Mouse (Mus musculus): ENCODE results near the gene Poln.
A peak's percentile ranks its signal among the peaks of the same experiment; 100 is the strongest.

The Poln gene

GRCm38 (mm10) chr5:34093021-34093420, 76.2 kb downstream of the Poln start:
- DNase-seq = no peak

- no peak for DNase-seq
These were observed 136.7 kb downstream of the Poln start for GRCm38 (mm10) chr5:34032520-34032919.

GRCm38 (mm10) chr5:34031022-34031421, 138.2 kb downstream of the Poln start:
- no peak for DNase-seq

GRCm38 (mm10) chr5:34030101-34030500, 139.1 kb downstream of the Poln start:
- DNase-seq = no peak

- DNase-seq = no peak
These were observed 150.3 kb downstream of the Poln start for GRCm38 (mm10) chr5:34018968-34019367.

- peak; percentile 37 for DNase-seq
These were observed 154.6 kb downstream of the Poln start for GRCm38 (mm10) chr5:34014652-34015051.

- no peak for DNase-seq
These were observed 161.8 kb downstream of the Poln start for GRCm38 (mm10) chr5:34007392-34007941.

GRCm38 (mm10) chr5:34006832-34007231, 162.4 kb downstream of the Poln start:
- DNase-seq = no peak

GRCm38 (mm10) chr5:34004618-34005017, 164.6 kb downstream of the Poln start:
- DNase-seq = no peak

- no peak for DNase-seq
These were observed 166.6 kb downstream of the Poln start for GRCm38 (mm10) chr5:34002636-34003035.

- DNase-seq = no peak
These were observed 167.8 kb downstream of the Poln start for GRCm38 (mm10) chr5:34001401-34001800.

GRCm38 (mm10) chr5:34000809-34001208, 168.4 kb downstream of the Poln start:
- no peak for DNase-seq

- no peak for DNase-seq
These were observed 169.7 kb downstream of the Poln start for GRCm38 (mm10) chr5:33999466-34000090.

- DNase-seq = no peak
These were observed 170.8 kb downstream of the Poln start for GRCm38 (mm10) chr5:33998505-33998877.

GRCm38 (mm10) chr5:33997829-33998504, 171.3 kb downstream of the Poln start:
- no peak for DNase-seq

GRCm38 (mm10) chr5:33997051-33997741, 172.1 kb downstream of the Poln start:
- peak; percentile 64 for DNase-seq

GRCm38 (mm10) chr5:33996694-33997045, 172.6 kb downstream of the Poln start:
- DNase-seq = no peak

- peak; percentile 91 for DNase-seq
These were observed 173.2 kb downstream of the Poln start, which contains the start of gene Nat8l for GRCm38 (mm10) chr5:33995843-33996693. TSS of gene Nat8l (plus strand) at chr5:33995984.

GRCm38 (mm10) chr5:33994671-33995625, 174.3 kb downstream of the Poln start:
- peak; percentile 72 for DNase-seq

- DNase-seq = peak; percentile 94
These were observed 185.7 kb downstream of the Poln start, which contains the start of gene Gm1673 for GRCm38 (mm10) chr5:33983309-33984121. TSS of gene Gm1673 (plus strand) at chr5:33983433.

All from retina, postnatal 1 day (tissue).